Mouse (Mus musculus) erythroblast, embryonic 14.5 days (primary cell): Measurements from ENCODE around the gene Sh3pxd2a. TPM values are rescaled to one million over a fixed set of nuclear protein-coding genes. Genes with fewer than 3 reads are reported as not detected.

ENCODE experiments used
- H3K27me3 ChIP-seq: 2 replicates; pipeline ENCODE4 v1.6.1; 2012; ENCODE audit warnings: inconsistent platforms; ENCODE audit not compliant: control insufficient read depth
- H3K36me3 ChIP-seq: 2 replicates; pipeline ENCODE4 v1.6.1; 2012; ENCODE audit warnings: mild to moderate bottlenecking, inconsistent platforms; ENCODE audit not compliant: control insufficient read depth
- H3K4me1 ChIP-seq: 2 replicates; pipeline ENCODE4 v1.6.1; 2012; ENCODE audit warnings: inconsistent platforms; ENCODE audit not compliant: control insufficient read depth
- H3K4me3 ChIP-seq: replicated peaks from 2 replicates; pipeline ENCODE3; 2012; ENCODE audit warnings: moderate library complexity, mild to moderate bottlenecking, inconsistent platforms
- H3K9me3 ChIP-seq: 2 replicates; pipeline ENCODE4 v1.6.1; 2012; ENCODE audit warnings: low read length, inconsistent platforms, mixed read lengths; ENCODE audit not compliant: control insufficient read depth
- GATA1 ChIP-seq: IDR thresholded peaks from 2 replicates; pipeline ENCODE4 v1.6.1; 2012; ENCODE audit warnings: low read length, inconsistent platforms, mixed read lengths
- TAL1 ChIP-seq: IDR thresholded peaks from 3 replicates; pipeline ENCODE4 v1.6.1; 2012; ENCODE audit warnings: low read length, inconsistent platforms, mixed read lengths
- polyA plus RNA-seq: library from polyadenylated mRNA; stranded (reverse); fragments of >175 nt; gene quantifications from 2 replicates; pipeline ENCODE4 v1.2.3, GENCODE M21; 2012

The Sh3pxd2a gene
- polyA plus RNA-seq, 1 experiment: 0.10 TPM

DNA sequence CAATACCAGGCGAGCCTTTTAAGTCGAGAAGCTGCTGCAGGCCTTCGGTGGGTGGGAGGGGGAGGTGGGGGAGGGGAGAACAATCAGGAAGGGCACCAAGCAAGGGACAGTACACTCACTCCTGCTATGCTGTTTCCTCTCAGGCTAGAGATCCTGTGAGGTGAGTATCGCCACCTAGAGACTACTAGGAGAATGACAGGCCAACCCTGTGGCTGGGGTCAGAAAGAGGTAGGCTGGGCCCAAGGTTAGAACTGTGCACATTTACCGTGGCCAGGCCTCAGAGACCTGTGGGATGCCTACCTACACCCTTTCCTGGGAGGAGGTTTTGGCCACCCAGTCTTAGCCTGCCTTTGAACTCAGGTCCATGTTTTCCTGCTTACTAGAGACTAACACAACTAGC is 204.6 kb downstream of the Sh3pxd2a start:
- TF ChIP-seq TAL1: no peak
- no peak for TF ChIP-seq GATA1
- no peak overlapping the region for H3K4me3 ChIP-seq
- H3K9me3 ChIP-seq: no peaks in the 10 kb centered on the region
- H3K36me3 ChIP-seq: no peaks in the 10 kb centered on the region
- H3K27me3 ChIP-seq: peaks cover under 1% of the 10 kb centered on the region
- no peaks in the 10 kb centered on the region for H3K4me1 ChIP-seq

DNA sequence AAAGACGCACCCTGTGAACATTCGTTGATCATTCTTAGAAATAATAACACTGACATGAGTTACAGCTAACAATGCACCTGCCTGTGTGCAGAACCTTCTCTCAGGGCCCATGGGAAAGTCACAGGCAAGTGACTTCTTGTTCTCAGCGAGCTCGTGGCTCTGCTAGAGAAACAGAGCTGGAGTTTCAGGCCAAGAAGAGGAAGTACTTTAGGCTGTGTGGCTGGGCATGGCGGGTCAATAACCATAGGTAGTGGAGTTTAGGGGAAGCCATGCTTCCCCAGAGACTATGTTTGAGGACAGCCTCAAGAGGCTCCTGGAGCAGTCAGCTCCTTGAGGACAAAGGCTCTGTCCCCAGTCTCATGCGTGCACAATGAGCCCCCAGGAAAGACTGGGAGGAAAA is 208.3 kb downstream of the Sh3pxd2a start:
- Histone ChIP-seq H3K4me1 (no peaks in the 10 kb centered on the region), H3K36me3 (no peaks in the 10 kb centered on the region), H3K9me3 (no peaks in the 10 kb centered on the region), H3K27me3 (peaks cover 28% of the 10 kb centered on the region), H3K4me3 (no peak overlapping the region)
- TF ChIP-seq TAL1: no peak
- no peak for TF ChIP-seq GATA1

DNA sequence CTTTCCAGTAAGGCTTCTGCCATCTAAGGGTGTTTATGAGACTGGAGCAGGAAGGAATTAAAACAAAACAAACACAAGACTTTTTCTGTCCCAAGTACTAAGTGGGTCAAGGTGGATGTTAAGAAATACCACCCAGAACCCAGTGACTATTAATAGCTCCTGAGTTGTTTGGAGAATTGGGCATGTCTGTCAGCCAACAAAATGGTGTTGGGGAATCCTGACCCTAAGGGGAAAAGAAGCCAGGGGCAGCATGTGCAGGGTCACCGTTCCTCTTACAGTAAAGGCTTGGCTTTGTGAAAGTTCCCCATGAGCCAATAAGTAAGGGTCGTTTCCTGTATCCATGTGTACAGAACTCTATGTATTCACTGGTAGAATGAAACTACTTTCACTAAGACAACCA is 209.2 kb downstream of the Sh3pxd2a start:
- Histone ChIP-seq H3K36me3 (no peaks in the 10 kb centered on the region), H3K4me1 (no peaks in the 10 kb centered on the region), H3K4me3 (no peak overlapping the region), H3K9me3 (no peaks in the 10 kb centered on the region), H3K27me3 (peaks cover 28% of the 10 kb centered on the region)
- TF ChIP-seq GATA1: no peak
- no peak for TF ChIP-seq TAL1

DNA sequence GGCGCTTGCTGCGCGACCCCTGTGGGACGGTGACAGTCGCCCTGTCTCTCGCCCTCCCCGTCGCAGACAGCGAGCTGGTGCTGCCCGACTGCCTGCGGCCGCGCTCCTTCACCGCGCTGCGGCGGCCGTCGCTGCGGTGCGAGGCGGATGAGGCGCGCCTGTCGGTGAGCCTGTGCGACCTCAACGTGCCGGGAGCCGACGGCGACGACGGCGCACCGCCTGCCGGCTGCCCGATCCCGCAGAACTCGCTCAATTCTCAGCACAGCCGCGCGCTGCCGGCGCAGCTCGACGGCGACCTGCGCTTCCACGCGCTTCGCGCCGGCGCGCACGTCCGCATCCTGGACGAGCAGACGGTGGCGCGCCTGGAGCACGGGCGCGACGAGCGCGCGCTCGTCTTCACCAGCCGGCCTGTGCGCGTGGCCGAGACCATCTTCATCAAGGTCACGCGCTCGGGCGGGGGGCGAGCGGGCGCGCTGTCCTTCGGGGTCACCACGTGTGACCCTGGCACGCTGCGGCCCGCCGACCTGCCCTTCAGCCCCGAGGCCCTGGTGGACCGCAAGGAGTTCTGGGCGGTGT is 211.1 kb downstream of the Sh3pxd2a start:
- TF ChIP-seq GATA1 (no peak), TAL1 (no peak)
- peaks cover 28% of the 10 kb centered on the region for H3K27me3 ChIP-seq
- no peaks in the 10 kb centered on the region for H3K36me3 ChIP-seq
- H3K4me1 ChIP-seq: no peaks in the 10 kb centered on the region
- H3K9me3 ChIP-seq: no peaks in the 10 kb centered on the region
- H3K4me3 ChIP-seq: no peak overlapping the region

DNA sequence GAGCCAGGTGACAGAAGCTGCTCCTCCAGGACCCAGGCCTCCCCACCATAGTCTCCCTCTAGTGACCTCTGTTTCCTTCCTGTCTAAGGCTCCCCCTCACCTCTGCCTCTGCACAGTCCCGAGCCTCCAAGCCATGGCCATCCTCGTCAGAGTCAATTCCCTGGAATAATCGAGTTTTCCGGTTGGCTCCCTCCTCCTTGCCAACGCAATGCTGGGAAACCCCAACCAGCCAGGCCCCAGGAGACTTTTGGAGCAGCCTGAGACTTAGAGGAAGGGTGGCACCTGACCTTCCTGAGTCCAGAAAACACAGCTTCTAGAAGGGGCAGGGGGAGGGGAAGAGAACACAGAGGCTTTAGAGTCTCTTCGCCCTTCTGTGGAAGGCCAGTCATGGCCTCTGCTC is 213.3 kb downstream of the Sh3pxd2a start:
- H3K27me3 ChIP-seq: peaks cover 28% of the 10 kb centered on the region
- TF ChIP-seq GATA1 (no peak), TAL1 (no peak)

DNA sequence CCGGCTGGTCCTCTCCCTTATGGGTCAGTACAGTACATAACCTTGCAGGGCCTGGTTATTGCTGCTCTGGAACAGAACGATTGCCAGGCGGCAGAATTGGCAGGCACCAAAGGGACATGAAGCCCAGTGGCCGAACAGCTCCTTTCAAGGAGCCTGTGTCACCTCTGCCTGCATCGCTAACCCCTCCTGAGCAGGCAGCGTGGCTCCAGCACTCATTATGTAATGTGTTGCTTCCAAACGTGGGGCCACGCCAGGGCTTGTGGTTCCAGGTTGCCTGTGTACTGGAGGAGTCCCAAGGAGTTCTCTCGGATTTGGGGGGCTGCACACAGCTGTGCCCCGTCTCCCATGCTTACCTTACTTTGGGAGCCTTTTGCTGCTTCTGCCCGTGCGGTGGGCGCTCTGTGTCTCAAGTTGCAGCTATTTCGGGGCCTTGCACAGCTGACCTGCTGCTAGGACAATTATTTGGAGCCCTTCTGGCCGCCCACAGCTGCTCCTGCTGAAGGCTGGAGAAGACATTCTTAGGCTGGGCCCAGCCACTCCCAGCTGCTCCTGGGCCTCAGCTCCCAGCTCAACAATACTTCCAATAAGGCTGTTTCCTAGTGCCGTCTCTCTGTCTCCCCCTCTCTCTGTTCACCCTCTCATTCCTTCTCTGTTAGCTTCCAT is 215.2 kb downstream of the Sh3pxd2a start:
- peaks cover 22% of the 10 kb centered on the region for H3K27me3 ChIP-seq
- H3K9me3 ChIP-seq: no peaks in the 10 kb centered on the region
- TF ChIP-seq GATA1 (no peak), TAL1 (no peak)
- H3K4me3 ChIP-seq: no peak overlapping the region
- no peaks in the 10 kb centered on the region for H3K36me3 ChIP-seq
- no peaks in the 10 kb centered on the region for H3K4me1 ChIP-seq

More for the DNA sequence above, 213.3 kb downstream of the Sh3pxd2a start:
- Histone ChIP-seq H3K36me3 (no peaks in the 10 kb centered on the region), H3K4me1 (no peaks in the 10 kb centered on the region), H3K4me3 (no peak overlapping the region), H3K9me3 (no peaks in the 10 kb centered on the region)

DNA sequence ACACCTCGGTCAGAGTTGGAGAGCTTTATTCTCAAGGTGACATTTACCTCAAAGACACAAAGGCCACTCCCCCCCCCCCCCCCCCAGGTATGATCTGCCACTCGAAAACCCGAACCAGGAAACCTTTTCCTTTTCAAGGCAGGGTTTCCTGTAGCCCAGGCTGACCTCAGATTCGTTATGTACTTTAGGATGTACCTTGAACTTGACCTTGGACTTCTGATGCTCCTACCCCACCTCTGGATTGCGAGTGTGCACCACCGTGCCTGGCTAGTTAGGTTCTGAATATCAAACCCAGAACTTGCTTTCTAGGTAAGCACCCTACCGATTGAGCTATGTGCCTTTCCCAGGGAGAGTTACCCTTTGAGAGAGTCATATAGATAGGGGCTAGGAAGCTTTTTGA is 215.9 kb downstream of the Sh3pxd2a start:
- TF ChIP-seq TAL1: no peak
- TF ChIP-seq GATA1: no peak
- H3K9me3 ChIP-seq: no peaks in the 10 kb centered on the region
- H3K27me3 ChIP-seq: peaks cover 15% of the 10 kb centered on the region
- H3K4me1 ChIP-seq: no peaks in the 10 kb centered on the region
- no peak overlapping the region for H3K4me3 ChIP-seq
- H3K36me3 ChIP-seq: no peaks in the 10 kb centered on the region

DNA sequence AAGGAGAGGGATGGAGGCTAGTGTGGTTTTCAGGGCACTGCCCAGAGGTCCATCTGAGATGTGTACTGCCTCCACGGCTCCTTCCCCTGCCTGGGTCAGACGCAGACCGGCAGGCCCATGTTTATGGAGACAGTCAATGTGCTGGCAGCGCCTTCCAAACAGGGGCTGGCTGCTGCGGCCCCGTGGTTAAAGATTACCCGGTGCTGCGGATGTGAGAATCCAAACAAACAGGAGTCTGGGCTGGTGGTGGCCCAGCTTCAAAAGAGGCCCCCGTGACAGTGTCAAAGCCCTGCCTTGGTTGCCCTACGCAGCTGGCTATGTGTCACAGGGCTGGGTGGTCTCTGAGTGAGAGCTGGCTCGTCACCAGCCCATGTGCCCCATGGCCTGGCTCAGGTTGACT is 216.4 kb downstream of the Sh3pxd2a start:
- peaks cover 10% of the 10 kb centered on the region for H3K27me3 ChIP-seq

DNA sequence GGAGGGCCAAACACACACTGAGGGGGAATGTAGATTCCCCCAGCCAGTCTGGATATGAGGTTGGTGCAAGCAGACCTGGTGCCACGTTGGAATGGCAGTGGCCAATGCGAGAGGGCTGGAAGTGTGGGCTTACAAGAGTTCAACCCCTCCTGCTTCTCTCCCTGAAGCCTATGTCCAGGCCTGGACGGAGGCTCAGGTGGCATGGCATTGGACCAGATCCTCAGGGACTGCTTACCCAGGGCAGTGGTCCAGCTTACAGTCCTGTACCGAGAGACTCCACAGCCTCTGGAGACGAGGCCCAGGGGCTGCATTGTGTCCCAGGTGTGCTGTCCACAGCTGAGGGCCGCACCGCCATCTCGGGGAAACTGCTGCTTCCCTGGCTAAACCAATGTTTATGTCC is 218.7 kb downstream of the Sh3pxd2a start:
- no peaks in the 10 kb centered on the region for H3K9me3 ChIP-seq
- TF ChIP-seq TAL1 (no peak), GATA1 (no peak)
- no peaks in the 10 kb centered on the region for H3K4me1 ChIP-seq
- H3K27me3 ChIP-seq: no peaks in the 10 kb centered on the region; the same call in 1 of the 2 replicates
- no peaks in the 10 kb centered on the region for H3K36me3 ChIP-seq
- H3K4me3 ChIP-seq: no peak overlapping the region

More for the DNA sequence above, 216.4 kb downstream of the Sh3pxd2a start:
- Histone ChIP-seq H3K4me3 (no peak overlapping the region), H3K36me3 (no peaks in the 10 kb centered on the region), H3K9me3 (no peaks in the 10 kb centered on the region), H3K4me1 (no peaks in the 10 kb centered on the region)
- TF ChIP-seq GATA1: no peak
- TF ChIP-seq TAL1: no peak
